Mouse (Mus musculus) thymus, adult 2 months (tissue): ENCODE results near the gene Tekt5.

ENCODE experiments used
- CTCF ChIP-seq: fragments of 200-500 bp; IDR thresholded peaks from 2 replicates; pipeline ENCODE4 v1.5.1; 2012; ENCODE audit warnings: mild to moderate bottlenecking, control low read depth, low read length, moderate library complexity, borderline replicate concordance; ENCODE audit not compliant: control insufficient read depth, poor library complexity, insufficient read depth; ENCODE audit errors: extremely low read depth
- POLR2A ChIP-seq: fragments of 200-500 bp; IDR thresholded peaks from 2 replicates; pipeline ENCODE4 v1.6.1; 2012; ENCODE audit warnings: mild to moderate bottlenecking, low read length, control low read depth, moderate library complexity; ENCODE audit not compliant: control insufficient read depth, poor library complexity, insufficient read depth; ENCODE audit errors: extremely low read depth

DNA sequence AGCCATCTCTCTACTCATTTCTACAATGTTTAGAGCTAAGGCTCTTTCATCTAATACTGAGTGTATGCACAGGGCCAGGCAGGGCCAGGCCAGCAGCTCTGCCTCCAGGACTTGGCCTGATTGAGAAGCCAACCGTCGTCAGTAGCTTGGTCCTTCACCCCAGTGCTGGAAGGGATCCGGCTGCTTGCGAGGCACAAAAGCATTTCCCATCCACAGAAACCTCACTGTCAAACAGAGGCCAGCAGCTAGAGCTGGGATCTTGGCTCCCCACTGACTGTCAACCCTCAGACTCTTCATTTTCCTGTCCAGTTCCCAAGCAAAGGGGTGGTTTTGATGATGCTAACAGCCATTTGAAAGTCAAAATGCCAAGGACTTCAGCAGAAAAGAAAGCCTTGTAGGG lies 22.9 kb downstream of the Tekt5 start:
- TF ChIP-seq POLR2A (no peak), CTCF (no peak)
